Mouse (Mus musculus) layer of hippocampus, postnatal 10 days (tissue): ENCODE data around the gene Akirin2. TPM values are rescaled to one million over a fixed set of nuclear protein-coding genes. Genes with fewer than 3 reads are reported as not detected.

ENCODE experiments used
- DNase-seq, 2 experiments: peaks; one replicate each; pipeline ENCODE4 v3.0.0; 2021; ENCODE audit warnings: low spot score in 2 of 2
- total RNA-seq, 2 experiments: library from RNA; stranded (reverse); gene quantifications; 2 replicates each; pipeline ENCODE4 v1.2.3; 2021

Gene Akirin2
- total RNA-seq, 2 experiments from 2014 or later: 93.9 to 110 TPM

- no peak for DNase-seq
These were observed 32.7 kb downstream of the Akirin2 start for GRCm38 (mm10) chr4:34583427-34583826.

DNA sequence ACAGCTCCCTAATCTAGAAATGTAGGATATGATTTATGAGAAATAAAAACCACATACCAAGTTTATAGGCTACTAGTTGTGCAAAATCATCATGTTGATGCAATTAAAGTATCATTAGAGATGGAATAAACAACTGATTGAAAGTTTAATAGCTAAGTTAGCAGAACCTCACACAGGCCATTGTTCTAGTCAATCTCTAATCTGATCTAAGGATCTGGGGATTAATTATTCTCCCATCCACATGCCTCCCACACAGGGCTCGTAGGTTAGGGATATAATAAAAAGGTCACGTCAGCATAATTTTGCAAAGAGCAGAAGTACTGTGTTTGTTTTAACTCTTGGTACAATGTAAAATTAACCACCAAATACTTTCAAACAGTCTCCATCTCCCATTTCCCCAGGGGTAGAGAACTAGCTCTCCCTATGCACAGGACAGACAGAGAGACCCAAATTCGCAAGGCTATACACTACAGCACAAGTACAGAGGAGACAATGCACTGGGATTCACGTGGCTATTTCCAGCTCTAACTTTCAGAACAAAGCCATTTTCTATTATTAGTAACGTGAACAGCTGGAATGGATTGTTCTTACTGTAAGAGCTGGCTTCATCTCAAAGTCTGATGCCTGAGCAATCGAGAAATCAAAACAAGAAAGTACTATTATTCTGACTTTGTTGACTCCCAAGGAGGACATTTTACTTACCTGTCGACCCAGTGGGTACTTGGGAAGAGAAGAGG lies 34.3 kb downstream of the Akirin2 start:
- DNase-seq: no peak

- no peak for DNase-seq
These were observed 52.4 kb downstream of the Akirin2 start for GRCm38 (mm10) chr4:34603123-34603522.

DNA sequence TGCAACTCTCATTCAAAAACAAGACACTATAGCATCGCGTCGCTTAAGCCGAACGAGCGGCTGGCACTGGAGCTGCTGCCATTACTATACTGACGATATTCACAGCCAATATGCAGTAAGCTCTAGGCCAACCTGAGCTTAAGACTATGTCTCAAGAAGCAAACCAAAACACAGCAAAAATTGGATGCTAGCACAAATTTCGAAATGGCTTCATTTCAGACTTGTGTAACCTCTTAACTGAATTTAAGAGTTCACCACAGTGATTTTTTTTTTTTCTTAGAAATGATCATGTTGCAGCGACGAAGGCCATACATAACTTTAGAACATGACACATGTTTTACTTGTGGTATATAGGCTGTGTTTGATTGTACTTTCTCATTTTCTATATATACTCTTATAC lies 55.9 kb downstream of the Akirin2 start:
- no peak for DNase-seq

DNA sequence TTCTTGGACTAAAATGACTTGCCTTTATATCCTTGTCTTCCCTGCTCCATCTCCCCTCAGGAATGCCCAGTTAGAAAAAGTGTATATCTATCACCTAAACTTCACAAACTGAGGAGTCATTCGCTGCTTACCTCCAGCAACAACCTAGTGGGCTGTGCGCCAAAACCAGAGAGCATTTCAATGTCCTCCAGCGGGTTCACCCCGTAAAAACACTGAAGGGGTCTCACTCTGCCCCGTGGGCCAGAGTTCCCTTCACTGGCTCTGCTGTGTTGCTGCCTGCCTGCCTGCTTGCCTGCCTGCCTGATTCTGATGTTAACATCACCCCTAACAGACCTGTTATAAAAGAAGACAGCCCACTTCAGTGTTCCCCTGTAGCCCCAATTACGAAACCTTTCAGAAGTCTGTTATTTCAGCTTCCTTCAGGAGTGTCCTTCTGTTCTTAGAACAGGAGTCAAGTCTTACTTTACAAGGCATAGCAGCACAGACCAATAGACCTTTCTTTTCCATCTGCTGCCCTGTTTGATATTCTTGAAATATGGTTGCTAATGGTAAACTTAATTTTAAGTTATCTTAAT lies 62.9 kb downstream of the Akirin2 start:
- no peak for DNase-seq

GRCm38 (mm10) chr4:34614630-34615094 lies 63.9 kb downstream of the Akirin2 start, which contains the start of the genes Orc3 and Rars2:
TSS of gene Orc3 (minus strand) at chr4:34614944.
TSS of gene Rars2 (plus strand) at chr4:34614957.
- DNase-seq: peak; percentile 87 to 90

- peak; percentile 14 to 23 for DNase-seq
These were observed 64.6 kb downstream of the Akirin2 start for GRCm38 (mm10) chr4:34615303-34615702.

DNA sequence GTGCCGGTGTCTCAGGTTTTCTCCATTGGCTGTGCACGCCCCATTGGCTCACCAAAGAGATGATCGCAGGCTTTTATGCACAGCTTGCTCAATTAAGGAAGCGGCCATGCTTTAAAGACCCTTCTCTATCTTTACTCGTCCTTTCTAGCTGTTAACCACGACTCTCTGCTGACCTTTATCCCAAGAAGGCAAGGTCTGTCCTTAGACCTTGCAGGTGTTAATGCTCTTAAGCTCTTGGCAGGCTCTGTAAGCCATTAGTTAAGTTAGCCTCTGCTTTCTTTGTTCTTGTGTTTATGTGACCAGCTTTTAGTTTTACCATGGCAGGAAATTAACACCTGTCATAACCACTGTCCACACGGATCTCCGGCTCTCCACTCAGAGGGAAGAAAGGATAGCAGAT lies 65.4 kb downstream of the Akirin2 start:
- no peak for DNase-seq

Other genes with a start within 250 kb of the Akirin2 start
- 10 to 100 TPM; 56.1 to 61.9 TPM for gene Orc3, start 64.0 kb downstream of the Akirin2 start, total RNA-seq
- gene Rars2, start 64.0 kb downstream of the Akirin2 start, total RNA-seq: 10 to 100 TPM; 32.6 to 33.2 TPM
- gene Slc35a1, start 136.5 kb downstream of the Akirin2 start, total RNA-seq: 10 to 100 TPM; 26.6 to 29.2 TPM
- gene Cfap206, start 179.3 kb downstream of the Akirin2 start, total RNA-seq: 1 to 10 TPM; 2.3 to 2.5 TPM
- gene Gm136, start 205.3 kb downstream of the Akirin2 start, total RNA-seq: not detected
- 10 to 100 TPM; 20.8 to 27.3 TPM for gene Smim8, start 227.5 kb downstream of the Akirin2 start, total RNA-seq